Mouse (Mus musculus) brain, embryonic 14.5 days (tissue): ENCODE results near the gene Il20. TPM values are rescaled to one million over a fixed set of nuclear protein-coding genes. Genes with fewer than 3 reads are reported as not detected.

ENCODE experiments used
- DNase-seq: peaks from one replicate; pipeline ENCODE4 v3.0.0-alpha.2; 2011; ENCODE audit warnings: low read depth
- CTCF ChIP-seq: fragments of 200-500 bp; IDR thresholded peaks from 2 replicates; pipeline ENCODE4 v1.5.1; 2012; ENCODE audit warnings: inconsistent platforms, mild to moderate bottlenecking, moderate library complexity, borderline replicate concordance; ENCODE audit not compliant: insufficient read depth, insufficient read length; ENCODE audit errors: extremely low read depth
- POLR2A ChIP-seq: fragments of 200-500 bp; IDR thresholded peaks from 2 replicates; pipeline ENCODE4 v1.6.1; 2012; ENCODE audit warnings: mild to moderate bottlenecking, inconsistent platforms, borderline replicate concordance; ENCODE audit not compliant: poor library complexity, insufficient read depth, insufficient read length, severe bottlenecking; ENCODE audit errors: extremely low read depth
- polyA plus RNA-seq: library from polyadenylated mRNA; depleted of rRNA; stranded (reverse); fragments of >200 nt; gene quantifications from 2 replicates; pipeline ENCODE4 v1.2.3, GENCODE M21; 2012; rRNA removed

The Il20 gene
- polyA plus RNA-seq, 1 experiment: not detected

GRCm38 (mm10) chr1:130857456-130857855, 53.8 kb downstream of the Il20 start:
- TF ChIP-seq CTCF (no peak), POLR2A (no peak)

More at GRCm38 (mm10) chr1:130857456-130857855, 53.8 kb downstream of the Il20 start:
- DNase-seq: no peak

Other genes with a start within 250 kb of the Il20 start
- gene C4bp, start 249.8 kb downstream of the Il20 start, polyA plus RNA-seq: 0.03 TPM in 1 of 2 replicates, not detected in the other
- not detected in 2 replicates for gene Gm29427, start 195.7 kb downstream of the Il20 start, polyA plus RNA-seq
- gene Yod1, start 194.1 kb downstream of the Il20 start, polyA plus RNA-seq: 3.9 and 5.3 TPM in 2 replicates
- gene Pfkfb2, start 182.2 kb downstream of the Il20 start, polyA plus RNA-seq: 32.9 and 33.9 TPM in 2 replicates
- 0.50 and 0.59 TPM in 2 replicates for gene AA986860, start 179.5 kb downstream of the Il20 start, polyA plus RNA-seq
- 0.04 and 0.08 TPM in 2 replicates for gene Fcamr, start 110.5 kb downstream of the Il20 start, polyA plus RNA-seq
- 0.03 and 0.16 TPM in 2 replicates for gene Pigr, start 84.8 kb downstream of the Il20 start, polyA plus RNA-seq
- gene Fcmr, start 45.8 kb downstream of the Il20 start, polyA plus RNA-seq: 0.19 and 0.28 TPM in 2 replicates
- not detected in 2 replicates for gene Il24, start 24.0 kb downstream of the Il20 start, polyA plus RNA-seq
- gene Il19, start 28.7 kb upstream of the Il20 start, polyA plus RNA-seq: not detected in 2 replicates
- not detected in 2 replicates for gene Il10, start 108.4 kb upstream of the Il20 start, polyA plus RNA-seq
- 50.5 and 52.9 TPM in 2 replicates for gene Mapkapk2, start 186.4 kb upstream of the Il20 start, polyA plus RNA-seq
- gene Dyrk3, start 226.9 kb upstream of the Il20 start, polyA plus RNA-seq: 12.7 and 13.6 TPM in 2 replicates
- 53.0 and 69.8 TPM in 2 replicates for gene Eif2d, start 241.7 kb upstream of the Il20 start, polyA plus RNA-seq